Mouse (Mus musculus) myocyte (in vitro differentiated cells): Measurements from ENCODE around the gene Slc5a11. TPM values are rescaled to one million over a fixed set of nuclear protein-coding genes. Genes with fewer than 3 reads are reported as not detected.

ENCODE experiments used
- H3K27me3 ChIP-seq: one replicate; pipeline ENCODE4 v1.6.1; 2011; ENCODE audit not compliant: control insufficient read depth, insufficient read depth, insufficient read length
- H3K36me3 ChIP-seq: one replicate; pipeline ENCODE4 v1.6.1; 2011; ENCODE audit not compliant: control insufficient read depth, insufficient read depth
- H3K4me2 ChIP-seq: one replicate; pipeline ENCODE4 v1.6.1; 2011; ENCODE audit warnings: low read depth, control low read depth
- H3K4me3 ChIP-seq: one replicate; pipeline ENCODE4 v1.5.1; 2011; ENCODE audit warnings: mild to moderate bottlenecking, control low read depth, moderate library complexity
- H3K79me2 ChIP-seq: one replicate; pipeline ENCODE4 v1.6.1; 2011; ENCODE audit not compliant: control insufficient read depth, insufficient read depth
- H3ac ChIP-seq: one replicate; pipeline ENCODE4 v1.6.1; 2011; ENCODE audit not compliant: control insufficient read depth, insufficient read length
- CEBPB ChIP-seq: IDR thresholded peaks from 2 replicates; pipeline ENCODE4 v1.6.1; 2011; ENCODE audit warnings: mild to moderate bottlenecking, moderate library complexity; ENCODE audit not compliant: poor library complexity, insufficient read depth, severe bottlenecking
- E2F4 ChIP-seq: IDR thresholded peaks from one replicate; pipeline ENCODE4 v1.6.1; 2011; ENCODE audit warnings: mild to moderate bottlenecking, control low read depth, moderate library complexity; ENCODE audit not compliant: insufficient read depth
- MAX ChIP-seq: IDR thresholded peaks from one replicate; pipeline ENCODE4 v1.6.1; 2011; ENCODE audit warnings: low read depth, mild to moderate bottlenecking, control low read depth
- MYOD1 ChIP-seq, 3 experiments: IDR thresholded peaks; one replicate each; pipeline ENCODE4 v1.6.1; 2011; ENCODE audit warnings: control low read depth in 2 of 3, low read depth in 2 of 3, mild to moderate bottlenecking in 2 of 3, moderate library complexity in 1 of 3; ENCODE audit not compliant: insufficient read length in 2 of 3, control insufficient read depth in 1 of 3
- POLR2A ChIP-seq: IDR thresholded peaks from one replicate; pipeline ENCODE4 v1.6.1; 2011; ENCODE audit warnings: low read depth, mild to moderate bottlenecking, control low read depth, moderate library complexity; ENCODE audit not compliant: insufficient read length
- SRF ChIP-seq: IDR thresholded peaks from one replicate; pipeline ENCODE4 v1.6.1; 2011; ENCODE audit warnings: low read depth; ENCODE audit not compliant: control insufficient read depth, insufficient read length
- TCF3 ChIP-seq: IDR thresholded peaks from one replicate; pipeline ENCODE4 v1.6.1; 2011; ENCODE audit warnings: low read depth, control low read depth; ENCODE audit not compliant: insufficient read length
- USF1 ChIP-seq: IDR thresholded peaks from one replicate; pipeline ENCODE4 v1.6.1; 2011; ENCODE audit warnings: low read depth, mild to moderate bottlenecking, control low read depth, moderate library complexity
- polyA plus RNA-seq: library from polyadenylated mRNA; unstranded; fragments of >200 nt; fragmentation: generic; extraction: Trizol; gene quantifications from one replicate; pipeline ENCODE4 v1.2.1, GENCODE M21; 2012; ENCODE audit warnings: missing spikeins

The Slc5a11 gene
- polyA plus RNA-seq, 1 experiment, result not detected

DNA sequence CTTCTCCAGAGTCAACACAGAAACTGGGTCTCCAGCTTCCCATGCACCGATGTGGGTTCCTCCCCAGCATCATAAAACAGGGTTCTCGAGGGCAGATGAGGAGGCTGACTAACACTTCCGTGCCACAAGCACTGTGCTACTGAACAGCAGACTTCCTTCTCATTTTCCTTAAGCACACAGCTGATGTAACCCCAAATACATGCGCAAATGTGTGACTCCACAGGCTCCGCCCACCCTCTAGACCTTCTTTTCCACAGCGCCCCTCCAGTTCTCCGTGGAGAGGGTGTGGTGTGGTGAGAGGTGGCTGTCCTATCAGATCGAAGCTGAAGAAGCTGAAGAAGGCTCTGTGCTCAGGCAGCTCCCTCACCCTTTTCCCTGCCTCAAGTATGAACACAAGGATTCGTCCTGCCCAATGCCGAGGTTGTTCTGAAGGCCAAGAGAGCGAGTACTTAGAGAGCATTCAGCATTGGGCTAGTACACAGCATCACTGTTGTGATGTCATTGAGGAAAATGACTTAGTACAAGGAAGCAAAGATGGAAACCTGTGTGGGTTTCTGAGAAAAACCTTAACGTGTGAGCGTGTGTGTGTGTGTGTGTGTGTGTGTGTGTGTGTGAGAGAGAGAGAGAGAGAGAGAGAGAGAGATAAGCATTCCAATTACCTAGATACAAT is 108.0 kb downstream of the Slc5a11 start:
- Histone ChIP-seq H3K27me3 (no peaks in the 10 kb centered on the region), H3K79me2 (no peaks in the 10 kb centered on the region), H3K36me3 (peaks cover 18% of the 10 kb centered on the region), H3K4me2 (no peak overlapping the region), H3ac (no peak overlapping the region), H3K4me3 (no peak overlapping the region)
- no peak for TF ChIP-seq SRF
- no peak for TF ChIP-seq CEBPB
- no peak for TF ChIP-seq POLR2A
- TF ChIP-seq TCF3, result no peak
- TF ChIP-seq MAX, result no peak
- TF ChIP-seq MYOD1 (IDR thresholded peaks at IDR 0.05; ENCODE audit: control insufficient read depth in 1 of 3, insufficient read length in 2 of 3, low read depth in 2 of 3), result no peak
- no peak for TF ChIP-seq E2F4
- TF ChIP-seq USF1, result no peak

Other genes with a start within 250 kb of the Slc5a11 start
- gene Rbbp6, start 249.1 kb upstream of the Slc5a11 start, polyA plus RNA-seq, result 9.8 TPM
- 8.6 TPM for gene Tnrc6a, start 90.9 kb upstream of the Slc5a11 start, polyA plus RNA-seq
- gene Lcmt1, start 155.0 kb downstream of the Slc5a11 start, polyA plus RNA-seq, result 28.4 TPM
- gene Arhgap17, start 155.1 kb downstream of the Slc5a11 start, polyA plus RNA-seq, result 18.0 TPM
- gene Aqp8, start 247.5 kb downstream of the Slc5a11 start, polyA plus RNA-seq, result not detected